Mouse (Mus musculus) left cerebral cortex, postnatal 4 days (tissue): Measurements from ENCODE around the gene Cib4. TPM values are rescaled to one million over a fixed set of nuclear protein-coding genes. Genes with fewer than 3 reads are reported as not detected.

Experiments used
- DNase-seq: peaks from one replicate; pipeline ENCODE4 v3.0.0-alpha.2; 2022
- intact Hi-C: fragments of 180-260 bp; cut with DNase I; formaldehyde crosslinking; loops from one replicate; pipeline ENCODE4 v1.15.1; 2025
- total RNA-seq, 2 experiments: library from RNA; stranded (reverse); gene quantifications; 2 replicates each; pipeline ENCODE4 v1.2.3; 2021

Gene Cib4
- total RNA-seq, result not detected

DNA sequence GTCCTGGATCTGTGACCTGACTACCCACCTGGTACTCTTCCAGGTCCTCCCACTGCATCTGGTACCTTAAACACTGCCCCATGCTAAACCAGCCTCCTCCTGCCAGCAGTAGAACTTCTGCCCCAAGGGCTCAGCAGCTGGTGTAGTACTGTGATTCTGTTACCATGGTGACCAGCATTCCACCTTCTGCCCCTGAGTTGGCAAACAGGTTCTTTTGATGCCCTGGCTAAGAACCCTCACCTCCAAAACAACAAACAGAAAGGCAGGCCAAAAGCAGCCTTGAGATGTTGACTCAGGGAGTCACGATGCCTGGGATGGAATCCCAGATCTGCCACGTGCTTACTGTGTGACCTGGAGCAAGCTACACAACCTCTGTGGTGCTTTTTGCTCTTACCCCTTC is at the start of gene Cib4:
TSS of gene Cib4 (minus strand) at position 139 of the 400 bp plus-strand sequence.
- no peak for DNase-seq
- intact Hi-C loops, result no loop called here

DNA sequence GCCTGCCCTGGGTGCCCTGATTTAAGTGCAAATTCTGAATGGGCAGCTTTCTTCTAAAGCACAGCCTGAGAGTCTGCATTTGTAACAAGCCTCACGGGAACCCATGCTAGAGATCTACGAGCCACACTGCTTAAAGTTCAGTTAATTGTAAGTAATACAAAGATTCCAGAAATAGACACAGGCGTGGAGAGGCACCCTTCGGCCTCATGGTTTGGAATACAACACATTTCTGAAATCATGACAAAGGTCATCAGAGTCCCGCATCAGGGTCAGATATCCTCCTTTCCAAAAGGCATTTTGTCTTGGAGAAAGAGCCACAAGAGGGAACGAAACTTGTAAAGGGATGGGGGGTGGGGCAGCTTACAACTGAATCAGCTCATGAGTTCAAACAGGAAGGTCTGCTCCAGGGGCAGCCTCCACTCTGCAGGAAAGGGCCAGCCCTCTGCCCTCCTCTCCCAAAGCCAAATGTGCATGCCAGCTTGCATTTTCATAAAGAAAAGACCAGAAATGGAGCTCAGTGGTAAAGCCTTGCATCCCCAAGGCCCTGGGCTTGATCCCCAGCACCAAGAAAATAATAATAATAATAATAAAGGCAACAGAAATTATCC is 49.4 kb upstream of the Cib4 start:
- intact Hi-C loops, result no loop called here
- DNase-seq, result no peak

- DNase-seq, result no peak
- intact Hi-C loops, result no loop called here
These were observed 48.3 kb upstream of the Cib4 start for GRCm38 (mm10) chr5:30593811-30594504.

DNA sequence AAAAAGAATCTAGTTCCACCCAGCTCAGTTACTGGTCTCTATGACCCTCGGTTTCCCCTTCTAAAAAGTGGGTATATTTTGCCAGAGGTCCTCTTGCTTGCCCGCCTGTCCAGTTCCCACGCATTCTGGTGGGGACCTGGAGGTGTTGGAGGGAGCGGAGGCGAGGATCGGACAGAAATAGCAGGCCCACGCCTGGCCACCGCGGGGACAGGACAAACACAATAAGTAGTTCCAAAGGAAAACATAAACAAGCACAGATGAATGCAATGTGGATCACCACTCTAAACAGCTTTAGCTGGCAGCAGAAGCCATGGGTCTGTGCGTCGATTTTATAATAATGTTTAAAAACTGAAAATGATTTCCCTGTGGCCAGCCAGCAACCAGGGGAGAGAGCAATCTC is 47.7 kb upstream of the Cib4 start:
- intact Hi-C loops, result no loop called here
- no peak for DNase-seq

DNA sequence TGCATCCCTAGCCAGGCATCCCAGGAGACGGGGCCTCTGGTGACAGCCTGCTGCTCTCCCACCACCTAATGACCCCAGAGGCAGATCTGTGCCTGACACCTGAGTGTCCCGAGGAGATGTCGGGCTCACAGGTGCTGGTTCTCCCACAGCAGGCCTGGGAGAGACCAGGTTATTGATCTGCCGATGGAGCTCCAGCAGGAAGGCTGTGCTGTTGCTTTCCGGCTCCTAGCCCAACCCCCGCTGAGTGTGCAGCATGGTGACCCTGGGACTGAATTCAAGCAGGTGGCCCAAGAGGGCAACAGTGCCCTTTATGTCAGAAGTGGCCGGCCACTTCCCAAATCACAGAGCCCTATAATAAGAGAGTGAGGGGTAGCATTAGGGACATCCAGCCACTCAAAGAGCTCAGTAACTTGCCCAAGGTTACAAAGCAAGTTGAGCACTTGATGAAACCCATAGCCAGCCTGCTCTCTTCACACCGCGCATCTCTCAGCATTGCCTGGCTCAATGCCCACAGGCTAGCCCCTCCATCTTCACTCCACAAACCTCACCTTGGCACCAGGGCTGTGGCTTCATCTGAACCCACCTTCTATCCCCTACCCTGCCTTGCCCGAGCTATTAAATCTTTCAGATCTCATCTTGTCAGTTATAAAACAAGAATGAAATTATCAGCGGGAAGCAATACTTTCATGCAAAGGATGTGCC is 46.8 kb upstream of the Cib4 start:
- intact Hi-C loops, result no loop called here
- no peak for DNase-seq

DNA sequence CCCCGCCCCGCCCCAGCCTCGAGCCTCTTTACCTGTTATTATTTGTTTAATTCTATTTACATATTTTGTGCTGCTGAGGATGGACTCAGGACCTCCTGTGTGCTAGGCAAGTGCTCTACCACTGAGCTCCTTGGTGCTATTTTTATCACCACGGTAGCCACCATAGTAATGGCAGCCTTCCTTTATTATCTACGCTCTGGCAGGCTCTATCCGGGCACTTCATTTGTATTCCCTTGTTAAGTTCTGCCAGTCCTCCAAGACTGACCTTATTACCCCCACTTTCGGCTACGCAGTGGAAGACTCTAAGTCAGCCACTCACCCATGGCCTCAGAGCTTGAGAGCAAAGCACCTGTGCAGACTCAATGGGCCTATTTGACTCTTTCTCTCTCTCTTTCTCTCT is 46.1 kb upstream of the Cib4 start:
- intact Hi-C loops, result no loop called here
- DNase-seq, result no peak

GRCm38 (mm10) chr5:30591205-30591731 is 45.6 kb upstream of the Cib4 start:
- DNase-seq, result peak; percentile 88
- intact Hi-C loops, result no loop called here

DNA sequence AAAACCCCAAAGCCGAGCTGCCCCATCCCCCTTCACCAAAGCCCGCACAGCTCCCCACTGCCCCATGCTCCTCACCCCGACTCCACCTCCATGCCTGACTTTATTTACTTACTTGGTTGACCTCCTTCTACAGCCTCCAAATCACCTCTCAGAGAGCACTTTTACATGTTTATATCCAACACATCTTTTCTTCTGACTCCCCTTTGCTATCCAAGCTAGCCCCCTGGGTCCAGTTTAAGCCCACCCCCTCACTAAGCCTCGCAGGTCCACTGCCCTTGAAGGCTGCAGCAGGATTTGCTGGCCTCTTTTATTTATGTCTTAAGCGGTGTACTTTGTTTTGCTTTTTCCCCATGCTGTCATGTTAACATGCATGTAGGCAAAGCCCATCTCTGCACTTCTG is 44.6 kb upstream of the Cib4 start:
- intact Hi-C loops, result no loop called here
- no peak for DNase-seq

GRCm38 (mm10) chr5:30589546-30589945 is 43.9 kb upstream of the Cib4 start:
- intact Hi-C loops, result no loop called here
- peak; percentile 73 for DNase-seq

DNA sequence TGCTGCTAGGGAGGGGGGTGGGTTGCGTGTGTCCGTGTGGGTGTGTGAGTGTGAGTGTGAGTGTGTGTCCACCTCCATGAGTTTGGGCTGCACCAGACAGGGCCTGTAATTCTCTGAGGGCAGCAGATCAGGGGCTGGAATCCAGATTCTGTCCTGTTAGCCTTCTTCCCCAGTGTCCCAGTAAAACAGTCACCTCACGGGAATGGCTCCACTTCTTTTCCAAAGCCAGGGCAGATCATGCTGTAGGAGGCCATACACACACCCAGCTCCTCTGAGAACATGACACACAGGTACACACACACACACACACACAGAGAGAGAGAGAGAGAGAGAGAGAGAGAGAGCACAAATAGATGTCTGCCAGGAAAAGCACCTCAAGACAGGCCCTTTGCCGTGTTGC is 43.4 kb upstream of the Cib4 start:
- intact Hi-C loops, result no loop called here

DNA sequence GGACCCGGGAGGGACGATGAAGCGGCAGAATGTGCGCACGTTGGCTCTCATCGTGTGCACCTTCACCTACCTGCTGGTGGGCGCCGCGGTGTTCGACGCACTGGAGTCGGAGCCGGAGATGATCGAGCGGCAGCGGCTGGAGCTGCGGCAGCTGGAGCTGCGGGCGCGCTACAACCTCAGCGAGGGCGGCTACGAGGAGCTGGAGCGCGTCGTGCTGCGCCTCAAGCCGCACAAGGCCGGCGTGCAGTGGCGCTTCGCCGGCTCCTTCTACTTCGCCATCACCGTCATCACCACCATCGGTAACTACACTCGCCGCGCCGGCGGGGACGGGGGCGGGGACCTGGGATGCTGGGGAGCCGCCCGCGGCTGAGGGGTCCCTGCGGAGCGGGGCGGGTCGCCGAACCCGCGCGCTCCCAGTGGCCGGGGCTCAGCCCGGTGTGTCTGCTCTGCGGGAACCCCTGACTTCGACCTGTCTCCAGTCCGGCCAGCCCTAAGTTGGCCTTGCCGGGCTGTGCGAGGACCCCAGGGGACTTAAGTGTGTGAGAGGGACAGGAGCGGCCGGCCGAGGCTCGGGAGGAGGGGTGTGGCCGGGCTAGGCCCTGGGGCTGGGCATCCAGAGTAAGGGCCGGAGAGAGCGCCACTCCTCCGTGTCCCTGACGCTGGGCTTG is 42.8 kb upstream of the Cib4 start:
- peak; percentile 24 for DNase-seq
- intact Hi-C loops, result no loop called here

More for the DNA sequence above, 43.4 kb upstream of the Cib4 start:
- no peak for DNase-seq

DNA sequence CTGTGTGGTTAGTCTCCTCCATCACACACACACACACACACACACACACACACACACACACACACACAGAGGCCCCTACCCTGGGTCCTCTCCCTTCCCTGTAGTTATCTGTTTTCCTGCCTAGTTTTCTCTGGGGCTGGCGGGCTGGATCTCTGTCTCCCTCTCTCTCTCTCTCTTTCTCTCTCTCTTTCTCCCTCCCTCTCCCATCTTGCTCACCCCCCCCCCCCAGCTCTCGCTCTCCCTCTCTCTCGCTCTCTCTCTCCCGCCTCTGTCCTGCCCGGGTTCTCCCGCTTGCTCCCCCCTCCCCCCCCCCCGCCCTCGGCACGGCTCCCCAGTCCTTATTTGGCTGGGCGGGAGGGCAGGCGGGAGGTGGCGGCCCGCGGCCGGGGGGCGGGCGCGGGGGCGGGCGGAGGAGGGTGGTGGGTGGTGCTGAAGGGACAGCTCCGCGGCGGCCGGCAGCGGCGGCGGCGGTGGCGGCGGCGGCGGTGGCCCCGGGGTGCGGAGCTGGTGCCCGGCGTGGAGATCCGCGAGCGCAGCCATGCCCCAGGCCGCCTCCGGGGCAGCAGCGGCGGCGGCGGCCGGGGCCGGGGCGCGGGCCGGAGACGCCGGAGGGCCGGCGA is 42.2 kb upstream of the Cib4 start, which contains the start of gene Kcnk3:
TSS of gene Kcnk3 (plus strand) at position 490 of the 620 bp plus-strand sequence.
- peak; percentile 44 for DNase-seq
- intact Hi-C loops, result no loop called here

GRCm38 (mm10) chr5:30587101-30587500 is 41.5 kb upstream of the Cib4 start:
- intact Hi-C loops, result no loop called here
- no peak for DNase-seq

DNA sequence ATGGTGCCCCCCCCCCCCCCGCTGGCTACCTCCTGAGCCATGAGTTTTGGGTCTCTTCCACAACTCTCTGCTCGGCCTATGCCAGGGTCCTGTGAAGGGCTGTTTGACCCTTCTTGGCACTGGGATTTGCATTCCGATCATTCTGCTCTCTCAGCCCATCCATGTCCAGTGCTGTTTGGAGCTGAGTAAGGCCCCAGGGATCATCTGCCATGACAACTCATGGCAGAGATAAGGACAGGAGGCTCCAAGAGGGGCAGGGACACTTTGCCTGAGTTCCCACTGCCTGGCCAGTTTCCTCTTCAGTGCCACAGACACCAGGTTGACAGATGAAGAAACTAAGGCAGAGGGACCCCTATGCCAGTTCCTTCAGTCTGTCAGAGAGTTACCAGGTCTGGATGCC is 41.0 kb upstream of the Cib4 start:
- peak; percentile 68 for DNase-seq
- intact Hi-C loops, result no loop called here

DNA sequence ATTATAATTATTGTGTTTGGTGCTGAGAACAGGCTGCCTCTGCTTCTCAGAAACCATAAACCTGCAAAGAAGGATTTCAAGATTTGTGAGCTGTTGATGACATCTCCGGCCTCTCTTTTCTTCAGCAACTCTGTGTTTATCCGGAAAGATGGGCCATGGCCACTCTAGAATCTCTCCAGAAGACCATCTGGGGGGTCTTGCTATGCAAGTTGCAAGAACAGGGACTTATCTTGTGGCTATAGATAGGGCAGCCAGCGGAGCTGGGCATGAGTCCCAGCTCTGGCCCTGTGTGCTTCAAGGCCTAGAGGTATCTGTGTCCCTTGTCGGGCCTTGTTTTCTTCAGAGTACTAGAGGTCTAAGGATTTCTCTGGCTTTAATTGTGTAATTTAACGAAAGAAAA is 36.4 kb upstream of the Cib4 start:
- no peak for DNase-seq
- intact Hi-C loops, result no loop called here

GRCm38 (mm10) chr5:30580725-30581124 is 35.1 kb upstream of the Cib4 start:
- DNase-seq, result no peak
- intact Hi-C loops, result no loop called here

- intact Hi-C loops, result no loop called here
- no peak for DNase-seq
These were observed 32.9 kb upstream of the Cib4 start for GRCm38 (mm10) chr5:30578445-30579080.

DNA sequence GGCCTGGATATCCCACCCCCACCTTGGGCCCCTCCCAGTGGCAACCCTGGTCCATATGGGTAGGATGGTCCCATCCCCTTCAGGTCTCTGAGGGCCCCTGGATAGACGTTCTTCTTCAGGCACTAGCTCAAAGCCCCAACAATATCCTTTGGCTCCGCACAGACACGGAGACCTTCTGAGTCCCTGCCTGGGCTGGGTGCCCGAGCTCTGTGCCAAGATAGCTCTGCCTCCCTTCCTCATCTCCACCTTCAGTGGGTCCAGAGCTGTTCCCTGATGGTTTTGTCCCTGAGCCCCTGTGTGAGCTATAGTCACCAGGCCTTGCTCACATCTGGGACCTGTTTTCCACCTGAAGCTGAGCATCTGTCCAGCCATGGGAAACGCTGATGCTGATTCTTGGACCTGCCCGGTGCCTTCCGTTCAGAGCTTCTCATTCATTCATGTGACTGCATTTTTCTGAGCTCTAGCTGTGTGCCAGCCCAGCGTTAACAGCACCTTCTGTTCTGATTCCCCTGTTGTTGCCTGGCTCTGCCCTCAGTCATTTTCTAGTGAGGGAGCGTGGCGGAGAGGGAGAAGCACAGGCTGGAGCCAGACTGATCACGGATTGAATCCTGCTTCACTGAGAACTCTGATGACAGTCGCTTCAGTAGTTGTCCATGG is 32.1 kb upstream of the Cib4 start:
- intact Hi-C loops, result no loop called here
- DNase-seq, result peak; percentile 83

DNA sequence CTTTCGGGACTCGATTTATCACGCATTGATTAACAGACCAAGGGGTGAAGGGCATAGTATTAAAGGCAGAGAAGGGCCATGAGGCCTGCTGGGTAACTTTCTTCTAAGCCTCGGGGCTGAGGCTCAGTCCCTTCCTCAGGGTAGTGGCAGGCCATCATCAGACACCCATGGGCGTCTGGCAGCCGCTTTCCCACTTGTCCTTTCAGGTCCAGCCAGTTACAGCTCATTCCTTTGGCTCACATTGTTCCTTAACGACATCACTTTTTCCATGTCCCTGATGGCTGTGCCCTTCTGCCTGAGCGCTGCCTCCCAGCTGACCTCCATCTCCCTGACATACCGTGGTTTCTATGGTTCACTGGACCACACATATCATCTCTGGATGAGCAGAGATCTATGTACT is 31.6 kb upstream of the Cib4 start:
- intact Hi-C loops, result no loop called here
- no peak for DNase-seq

DNA sequence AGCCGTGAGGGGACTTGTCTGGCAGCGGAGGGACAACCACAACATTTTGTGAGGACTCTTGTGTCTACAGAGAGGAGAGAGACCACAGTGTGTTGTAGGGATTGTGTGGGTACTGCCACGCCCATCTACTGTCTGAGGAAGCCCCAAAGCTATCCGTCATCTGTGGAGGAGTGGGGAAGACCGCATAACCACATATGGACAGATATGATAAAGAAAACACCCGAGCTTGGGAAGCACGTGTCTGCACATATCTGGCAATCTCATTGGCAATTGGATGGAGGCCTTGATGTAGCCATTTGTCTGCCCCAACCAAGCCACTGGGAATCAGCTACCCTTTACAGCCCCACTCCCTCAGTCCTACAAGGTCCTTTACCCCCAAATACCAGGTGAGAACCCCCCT is 30.6 kb upstream of the Cib4 start:
- intact Hi-C loops, result no loop called here

More for the DNA sequence above, 30.6 kb upstream of the Cib4 start:
- DNase-seq, result no peak
